Mouse (Mus musculus) cerebellum, postnatal 36 days (tissue): ENCODE data around the gene Tnfrsf1b.

ENCODE experiments used
- DNase-seq, 2 experiments: peaks; one replicate each; pipeline ENCODE4 v3.0.0; 2021 to 2022; ENCODE audit warnings: mixed read lengths in 2 of 2

Tnfrsf1b gene

GRCm38 (mm10) chr4:145217837-145218236 is 28.8 kb downstream of the Tnfrsf1b start:
- DNase-seq, result no peak

GRCm38 (mm10) chr4:145217046-145217445 is 29.6 kb downstream of the Tnfrsf1b start:
- DNase-seq, result no peak

- no peak for DNase-seq
Observed at GRCm38 (mm10) chr4:145215396-145215795, 31.3 kb downstream of the Tnfrsf1b start.

- DNase-seq, result no peak
Observed at GRCm38 (mm10) chr4:145214786-145215174, 31.9 kb downstream of the Tnfrsf1b start.

GRCm38 (mm10) chr4:145213999-145214785 is 32.5 kb downstream of the Tnfrsf1b start:
- peak; percentile 71 to 78 for DNase-seq

- DNase-seq, result no peak
Observed at GRCm38 (mm10) chr4:145211076-145211475, 35.6 kb downstream of the Tnfrsf1b start.

- no peak for DNase-seq
Observed at GRCm38 (mm10) chr4:145210564-145210963, 36.1 kb downstream of the Tnfrsf1b start.

GRCm38 (mm10) chr4:145209690-145210088 is 37.0 kb downstream of the Tnfrsf1b start:
- DNase-seq, result no peak

- DNase-seq, result no peak
Observed at GRCm38 (mm10) chr4:145209076-145209689, 37.5 kb downstream of the Tnfrsf1b start.

GRCm38 (mm10) chr4:145207718-145208371 is 38.8 kb downstream of the Tnfrsf1b start:
- DNase-seq, result no peak

GRCm38 (mm10) chr4:145204779-145205178 is 41.9 kb downstream of the Tnfrsf1b start:
- DNase-seq, result no peak

- no peak for DNase-seq
Observed at GRCm38 (mm10) chr4:145203305-145203704, 43.4 kb downstream of the Tnfrsf1b start.

GRCm38 (mm10) chr4:145201424-145201823 is 45.2 kb downstream of the Tnfrsf1b start:
- no peak for DNase-seq

- no peak for DNase-seq
Observed at GRCm38 (mm10) chr4:145199982-145200699, 46.5 kb downstream of the Tnfrsf1b start.

GRCm38 (mm10) chr4:145196586-145196985 is 50.1 kb downstream of the Tnfrsf1b start:
- no peak for DNase-seq

GRCm38 (mm10) chr4:145195172-145195571 is 51.5 kb downstream of the Tnfrsf1b start:
- DNase-seq, result no peak

GRCm38 (mm10) chr4:145194559-145195162 is 52.0 kb downstream of the Tnfrsf1b start, which contains the start of gene Vps13d:
Gene Vps13d, minus strand, starts transcription at chr4:145195005.
- DNase-seq, result peak; percentile 89 to 92

- DNase-seq, result peak; percentile 46 to 51
Observed at GRCm38 (mm10) chr4:145193991-145194511, 52.6 kb downstream of the Tnfrsf1b start.

- no peak for DNase-seq
Observed at GRCm38 (mm10) chr4:145193406-145193805, 53.3 kb downstream of the Tnfrsf1b start.

- peak; percentile 25 to 30 for DNase-seq
Observed at GRCm38 (mm10) chr4:145192686-145193085, 54.0 kb downstream of the Tnfrsf1b start.

- no peak for DNase-seq
Observed at GRCm38 (mm10) chr4:145188561-145188960, 58.1 kb downstream of the Tnfrsf1b start.

GRCm38 (mm10) chr4:145187619-145188018 is 59.1 kb downstream of the Tnfrsf1b start:
- DNase-seq, result no peak
